Mouse (Mus musculus) thymus, adult 18-20 months (tissue): ENCODE data around the gene 9530002B09Rik.

Experiments used
- DNase-seq, 2 experiments: peaks; one replicate each; pipeline ENCODE4 v3.0.0; 2022; ENCODE audit warnings: mixed read lengths in 2 of 2

The 9530002B09Rik gene

GRCm38 (mm10) chr4:122688975-122689374, at the start of gene 9530002B09Rik:
TSS of gene 9530002B09Rik (plus strand) at chr4:122689275.
- no peak for DNase-seq
